Mouse (Mus musculus) liver, embryonic 14.5 days (tissue): ENCODE results near the gene Pax1.

Experiments used
- CTCF ChIP-seq: IDR thresholded peaks from 2 replicates; pipeline ENCODE4 v1.5.1; 2016; ENCODE audit warnings: antibody characterized with exemption, low read depth, control low read depth
- EP300 ChIP-seq: IDR thresholded peaks from 2 replicates; pipeline ENCODE4 v1.6.1; 2016; ENCODE audit warnings: antibody characterized with exemption, low read depth

GRCm38 (mm10) chr2:147383373-147383772 is 21.6 kb downstream of the Pax1 start:
- TF ChIP-seq CTCF (no peak), EP300 (no peak)
